Mouse (Mus musculus) heart, postnatal 36 days (tissue): ENCODE results near the gene Tm4sf20. TPM values are rescaled to one million over a fixed set of nuclear protein-coding genes. Genes with fewer than 3 reads are reported as not detected.

ENCODE experiments used
- DNase-seq, 2 experiments: peaks; one replicate each; pipeline ENCODE4 v3.0.0; 2021 to 2022
- intact Hi-C: fragments of 180-260 bp; cut with DNase I; formaldehyde crosslinking; loops from one replicate; pipeline ENCODE4 v1.15.1; 2025
- total RNA-seq, 2 experiments: library from RNA; stranded (reverse); gene quantifications; 2 replicates each; pipeline ENCODE4 v1.2.3; 2021

Gene Tm4sf20
- total RNA-seq, 2 experiments from 2014 or later: not detected

- peak; percentile 95 for DNase-seq
- intact Hi-C loops: loop anchor here (5.0 to 10.0 kb wide), 2 partner anchors 113 to 410 kb away; partner anchors contain the start of genes Agfg1 and Rhbdd1
These were observed 43.8 kb downstream of the Tm4sf20 start, which contains the start of gene Mff for GRCm38 (mm10) chr1:82724339-82725025. Gene Mff (plus strand): TSS chr1:82724890.

GRCm38 (mm10) chr1:82717816-82718512 is 50.3 kb downstream of the Tm4sf20 start:
- intact Hi-C loops: no loop called here

More at GRCm38 (mm10) chr1:82717816-82718512, 50.3 kb downstream of the Tm4sf20 start:
- DNase-seq: no peak

Other genes with a start within 250 kb of the Tm4sf20 start
- 1 to 10 TPM; 7.0 to 8.5 TPM for gene Col4a4, start 181.6 kb downstream of the Tm4sf20 start, total RNA-seq
- 1 to 10 TPM; 2.8 to 3.5 TPM for gene Col4a3, start 181.5 kb downstream of the Tm4sf20 start, total RNA-seq
- gene Mff, start 43.6 kb downstream of the Tm4sf20 start, total RNA-seq: 100 to 1,000 TPM; 172 to 180 TPM
- not detected for gene Gm47791, start 2.8 kb upstream of the Tm4sf20 start, total RNA-seq
- gene Agfg1, start 71.0 kb upstream of the Tm4sf20 start, total RNA-seq: 10 to 100 TPM; 29.7 to 29.8 TPM
- gene A030005L19Rik, start 144.9 kb upstream of the Tm4sf20 start, total RNA-seq: under 1 TPM in 1 of 2 experiments, not detected in 1; 0.35 TPM
- not detected for gene A030014E15Rik, start 156.5 kb upstream of the Tm4sf20 start, total RNA-seq
- gene Gm6217, start 162.9 kb upstream of the Tm4sf20 start, total RNA-seq: not detected
- not detected for gene A030003K21Rik, start 174.9 kb upstream of the Tm4sf20 start, total RNA-seq
- gene Gm7544, start 187.6 kb upstream of the Tm4sf20 start, total RNA-seq: not detected
- gene Gm47955, start 191.8 kb upstream of the Tm4sf20 start, total RNA-seq: not detected
- gene Gm47959, start 232.1 kb upstream of the Tm4sf20 start, total RNA-seq: not detected